Mouse (Mus musculus) lung, adult 2 months (tissue): ENCODE measurements around the gene Agfg1. TPM values are rescaled to one million over a fixed set of nuclear protein-coding genes. Genes with fewer than 3 reads are reported as not detected.

Experiments
- DNase-seq: peaks from one replicate; pipeline ENCODE4 v3.0.0; 2022
- H3K4me1 ChIP-seq: fragments of 200-500 bp; 2 replicates; pipeline ENCODE4 v1.6.1; 2011; ENCODE audit warnings: low read length; ENCODE audit not compliant: control insufficient read depth, insufficient read depth
- H3K4me3 ChIP-seq: fragments of 200-500 bp; replicated peaks from 2 replicates; pipeline ENCODE3; 2011; ENCODE audit warnings: low read depth, mild to moderate bottlenecking, control low read depth, low read length; ENCODE audit errors: extremely low read depth
- CTCF ChIP-seq: fragments of 200-500 bp; IDR thresholded peaks from 2 replicates; pipeline ENCODE4 v1.5.1; 2011; ENCODE audit warnings: mild to moderate bottlenecking, low read length, control low read depth; ENCODE audit not compliant: insufficient read depth
- POLR2A ChIP-seq: fragments of 200-500 bp; IDR thresholded peaks from 2 replicates; pipeline ENCODE4 v1.6.1; 2011; ENCODE audit warnings: low read depth, mild to moderate bottlenecking, control low read depth, low read length, borderline replicate concordance; ENCODE audit errors: extremely low read depth
- WGBS: fragments of 180-500 bp; shearing (Covaris S2); methylation state at CpG from one replicate; pipeline ENCODE4 v1.1.7; 2018; 5-methylcytosine and 5-hydroxymethylcytosine counted together
- polyA plus RNA-seq: library from polyadenylated mRNA; depleted of rRNA; stranded (reverse); fragments of >200 nt; gene quantifications from 2 replicates; pipeline ENCODE4 v1.2.3, GENCODE M21; 2012

The Agfg1 gene
- polyA plus RNA-seq, 1 experiment = 70.6 TPM

DNA sequence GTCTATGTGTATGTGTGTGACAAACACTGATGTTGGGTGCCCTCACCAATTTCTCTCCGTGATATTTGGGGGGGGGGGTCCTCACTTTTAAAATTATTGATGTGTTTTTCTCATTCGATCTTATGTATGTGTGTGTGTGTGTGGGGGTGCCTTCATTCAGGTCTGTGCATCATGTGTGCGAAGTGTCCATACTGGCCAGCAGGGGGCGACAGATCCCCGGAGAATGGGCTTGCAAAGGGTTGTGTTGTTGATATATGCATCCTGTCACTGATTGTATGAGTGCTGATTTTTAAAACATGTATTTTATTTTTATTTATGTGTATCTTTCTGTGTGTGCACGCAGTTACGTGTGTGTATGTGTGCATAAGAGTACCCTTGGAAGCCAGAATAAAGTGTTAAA, 35.7 kb upstream of the Agfg1 start:
- Histone ChIP-seq H3K4me1 (peaks cover 2% of the 10 kb centered on the region; the same call in 1 of the 2 replicates), H3K4me3 (no peak overlapping the region)
- WGBS = 80% methylated on average over 7 of the region's 7 CpGs
- TF ChIP-seq POLR2A (no peak), CTCF (peak; percentile 49)
- no peak for DNase-seq

DNA sequence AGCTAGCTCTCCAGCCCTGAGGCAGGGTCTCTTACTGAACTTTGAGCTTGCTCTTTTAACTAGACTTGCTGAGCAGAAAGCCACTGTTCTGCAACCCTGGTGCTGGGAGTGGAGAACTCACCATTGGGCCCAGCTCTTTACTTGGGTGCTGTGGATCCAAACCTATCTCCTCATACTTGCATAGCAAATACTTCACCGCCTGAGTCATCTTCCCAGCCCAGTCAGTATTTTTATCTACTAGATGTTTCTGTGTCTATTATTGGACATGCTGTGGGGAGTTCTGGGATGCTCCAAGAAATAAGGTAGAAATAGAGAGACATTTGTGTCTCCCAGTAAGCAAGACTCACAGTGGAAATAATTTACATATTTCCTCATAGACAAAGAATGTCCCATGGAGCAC, 35.2 kb upstream of the Agfg1 start:
- WGBS = 94% methylated on average over 1 of the region's 1 CpGs
- H3K4me3 ChIP-seq = no peak overlapping the region
- TF ChIP-seq CTCF (no peak), POLR2A (no peak)
- no peaks in the 10 kb centered on the region for H3K4me1 ChIP-seq
- DNase-seq = no peak

DNA sequence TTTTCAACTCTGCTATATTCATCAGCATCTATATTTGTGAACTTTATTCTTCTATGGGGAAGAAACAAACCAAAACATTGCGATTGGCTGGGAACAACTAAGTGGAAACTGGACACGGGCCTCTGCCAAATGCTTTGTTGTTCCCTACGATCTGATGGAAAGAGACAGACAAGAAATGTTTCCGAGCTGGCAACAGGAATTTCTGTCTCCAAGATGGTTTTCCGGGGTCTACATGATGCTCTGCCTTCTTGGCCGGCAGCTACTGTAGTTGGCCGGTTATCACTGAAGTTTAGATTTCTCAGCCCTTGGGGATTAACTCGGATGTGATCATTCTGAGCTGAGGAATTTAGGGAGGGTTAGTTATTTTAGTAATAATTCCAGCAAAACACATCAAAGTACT, 32.9 kb upstream of the Agfg1 start:
- 41% methylated on average over 8 of the region's 8 CpGs for WGBS
- no peak for TF ChIP-seq POLR2A
- no peak for TF ChIP-seq CTCF

DNA sequence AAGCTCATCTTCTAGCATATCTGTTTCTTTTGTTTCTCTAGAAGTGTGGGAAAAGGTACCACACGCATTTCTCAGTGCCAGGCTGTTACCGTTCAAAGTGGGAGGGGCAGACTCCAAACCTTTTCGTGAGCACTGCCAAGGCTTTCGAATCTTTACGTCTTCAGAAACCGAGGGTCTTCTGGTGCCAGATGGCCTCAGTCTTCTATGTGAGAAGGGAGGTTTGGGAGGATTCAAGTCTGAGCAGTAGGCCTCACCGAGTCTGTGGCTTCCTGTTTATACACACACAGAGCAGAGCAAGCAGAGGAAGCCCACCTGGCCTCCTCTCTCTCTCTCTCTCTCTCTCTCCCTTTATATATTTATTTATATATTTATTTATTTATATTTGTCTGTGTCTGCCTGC, 32.1 kb upstream of the Agfg1 start:
- TF ChIP-seq POLR2A (no peak), CTCF (no peak)
- DNase-seq = no peak
- WGBS = 63% methylated on average over 7 of the region's 7 CpGs
- Histone ChIP-seq H3K4me1 (no peaks in the 10 kb centered on the region), H3K4me3 (no peak overlapping the region)

More for the DNA sequence above, 32.9 kb upstream of the Agfg1 start:
- DNase-seq = no peak
- Histone ChIP-seq H3K4me3 (no peak overlapping the region), H3K4me1 (no peaks in the 10 kb centered on the region)

DNA sequence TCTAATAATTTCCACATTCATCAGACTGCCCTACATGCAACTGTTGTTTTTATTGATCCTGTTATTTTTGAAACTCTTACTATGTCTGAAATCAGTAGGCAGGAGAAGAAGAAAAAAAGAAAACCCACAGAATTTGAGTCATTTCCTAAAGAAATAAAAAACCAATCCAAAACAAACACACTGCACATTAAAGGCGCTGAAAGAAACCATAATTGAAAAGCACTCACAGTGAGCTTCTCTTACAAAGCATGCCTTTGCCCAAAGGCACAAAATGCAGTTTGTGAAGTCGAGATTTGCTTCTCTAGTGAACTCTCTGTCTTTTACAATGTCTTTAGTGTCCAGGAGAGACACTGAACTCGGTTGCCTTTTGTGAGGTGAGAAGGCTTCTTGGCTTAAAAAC, 30.7 kb upstream of the Agfg1 start:
- DNase-seq = no peak
- no peaks in the 10 kb centered on the region for H3K4me1 ChIP-seq
- WGBS = 60% methylated on average over 3 of the region's 3 CpGs
- TF ChIP-seq CTCF (no peak), POLR2A (no peak)
- no peak overlapping the region for H3K4me3 ChIP-seq

DNA sequence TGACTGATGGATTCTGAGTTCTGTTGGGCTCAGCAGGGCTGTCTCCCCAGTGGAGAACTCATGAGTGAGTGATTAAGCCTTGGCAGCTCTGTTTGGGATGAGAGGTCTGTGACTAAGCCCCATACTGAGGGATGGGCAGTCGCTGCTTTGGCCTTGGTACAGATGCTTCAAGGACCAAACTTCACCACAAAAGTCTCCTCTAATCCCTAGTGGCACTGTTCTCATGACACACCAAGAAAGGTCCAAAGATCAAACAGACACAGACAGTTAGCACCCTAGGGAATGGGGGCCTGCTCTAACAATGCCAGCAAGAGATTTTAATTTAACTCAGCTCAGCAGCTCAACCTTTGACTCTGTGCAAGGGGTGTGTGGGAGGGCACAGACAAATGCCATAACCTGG, 27.5 kb upstream of the Agfg1 start:
- no peak overlapping the region for H3K4me3 ChIP-seq
- TF ChIP-seq POLR2A (no peak), CTCF (no peak)
- DNase-seq = no peak
- 68% methylated on average over 1 of the region's 1 CpGs for WGBS
- no peaks in the 10 kb centered on the region; the same call in 1 of the 2 replicates for H3K4me1 ChIP-seq

DNA sequence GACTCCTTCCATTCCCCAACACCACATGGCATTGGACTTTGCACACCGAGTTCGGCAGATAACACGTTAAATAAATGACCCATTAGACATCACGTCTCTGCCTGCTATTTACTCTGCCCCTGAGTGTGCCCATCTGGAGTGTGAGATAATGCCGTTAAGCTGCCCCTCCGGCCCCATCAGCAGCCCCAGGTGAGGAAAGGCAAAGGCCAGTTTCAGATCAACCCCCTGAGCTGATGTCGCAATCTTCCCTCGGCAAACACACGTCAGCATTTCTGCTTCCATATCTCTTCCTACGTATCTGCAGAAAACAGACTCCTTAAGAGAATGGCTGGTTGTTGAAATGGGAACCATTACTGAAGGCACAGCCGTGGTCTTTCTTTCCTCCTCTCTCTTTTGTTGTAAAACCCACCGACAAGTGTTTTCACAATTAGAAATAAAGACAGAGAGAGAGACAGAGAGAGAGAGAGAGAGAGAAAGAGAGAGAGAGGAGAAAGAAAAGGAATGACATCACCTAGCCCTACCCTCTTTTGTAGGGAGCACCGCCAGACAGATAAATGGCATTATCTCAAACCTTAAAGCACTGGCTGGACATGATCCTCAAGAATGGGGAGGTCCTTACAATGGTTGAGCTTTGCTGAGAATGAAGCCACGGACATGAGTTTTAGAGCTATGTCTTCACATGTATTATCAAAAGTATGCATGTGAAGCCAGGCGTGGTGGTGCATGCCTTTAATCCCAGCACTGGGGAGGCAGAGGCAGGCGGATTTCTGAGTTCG, 23.2 kb upstream of the Agfg1 start:
- no peak for DNase-seq
- no peaks in the 10 kb centered on the region; the same call in 1 of the 2 replicates for H3K4me1 ChIP-seq
- peak overlapping the region; percentile 4 for H3K4me3 ChIP-seq
- WGBS = 40% methylated on average over 17 of the region's 17 CpGs
- TF ChIP-seq CTCF (no peak), POLR2A (no peak)

DNA sequence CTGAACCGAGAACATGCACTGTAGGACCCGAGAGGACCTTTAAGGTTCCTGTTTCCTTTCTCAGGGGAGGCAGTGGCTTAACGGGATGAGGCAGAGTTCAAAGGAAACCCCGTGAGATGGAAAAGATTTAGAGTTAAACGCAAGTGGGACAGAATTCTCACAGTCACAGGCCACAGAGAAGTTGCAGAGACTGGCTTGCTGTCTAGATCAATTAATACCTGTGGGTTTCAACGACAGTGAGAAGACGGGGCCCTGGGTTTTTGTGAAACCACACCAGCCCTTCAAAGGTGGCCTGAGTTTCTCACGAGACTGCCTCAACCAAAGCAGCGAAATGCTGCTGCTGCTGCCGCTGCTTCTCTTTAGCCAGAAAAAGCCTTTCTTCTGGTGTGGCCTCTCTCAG, 19.9 kb upstream of the Agfg1 start:
- H3K4me1 ChIP-seq = no peaks in the 10 kb centered on the region; the same call in 1 of the 2 replicates
- DNase-seq = no peak
- TF ChIP-seq POLR2A (no peak), CTCF (no peak)
- H3K4me3 ChIP-seq = no peak overlapping the region
- WGBS = 61% methylated on average over 10 of the region's 10 CpGs

DNA sequence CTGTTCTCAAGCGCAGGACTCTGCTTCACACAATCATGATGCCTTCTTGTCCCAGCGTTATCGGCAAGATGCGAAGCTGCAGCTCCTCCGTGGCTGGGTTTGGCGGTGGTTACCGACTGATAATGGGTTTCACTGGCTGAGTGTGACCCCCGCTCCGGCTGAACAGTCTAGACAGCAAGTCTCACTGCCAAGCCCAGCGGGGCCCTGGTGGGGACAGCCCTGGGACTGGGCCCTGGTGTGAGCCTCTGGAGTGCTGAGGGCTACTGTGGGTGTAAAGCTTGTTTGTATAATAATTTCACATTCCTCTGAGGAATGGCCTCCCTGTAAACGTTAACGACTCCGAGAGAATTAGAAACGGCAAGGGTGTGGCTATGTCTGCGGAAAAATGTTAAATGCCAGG, 19.1 kb upstream of the Agfg1 start:
- no peak for DNase-seq
- H3K4me3 ChIP-seq = no peak overlapping the region
- no peaks in the 10 kb centered on the region; the same call in 1 of the 2 replicates for H3K4me1 ChIP-seq
- no peak for TF ChIP-seq CTCF
- no peak for TF ChIP-seq POLR2A
- 45% methylated on average over 15 of the region's 15 CpGs for WGBS

DNA sequence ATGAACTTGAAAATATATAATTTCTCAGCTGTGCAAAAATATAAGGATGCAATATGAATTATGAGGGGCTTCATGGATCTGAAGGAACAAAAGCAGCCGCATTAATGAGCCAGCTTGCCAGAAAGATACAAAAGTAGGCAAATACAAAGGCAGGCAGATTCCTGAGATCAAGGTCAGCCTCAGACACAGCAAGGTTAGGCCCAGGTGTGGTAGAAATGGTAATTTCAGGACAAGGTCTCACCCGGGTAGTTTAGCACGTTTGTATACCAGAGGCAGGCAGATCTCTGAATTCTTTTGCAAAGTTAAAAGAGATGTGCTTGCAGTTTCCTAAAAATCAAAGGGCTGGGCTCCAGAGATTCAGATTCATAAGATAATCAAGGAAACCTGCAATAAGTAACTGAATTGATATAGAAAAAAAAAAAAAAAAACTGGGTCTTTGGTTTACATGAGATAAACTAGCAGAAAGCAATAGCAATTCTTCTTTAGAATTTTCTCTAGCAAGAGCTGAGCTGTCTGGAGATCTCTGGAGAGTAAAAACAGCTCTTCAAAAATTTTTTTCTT, 18.6 kb upstream of the Agfg1 start:
- 73% methylated on average over 3 of the region's 3 CpGs for WGBS
- Histone ChIP-seq H3K4me1 (no peaks in the 10 kb centered on the region), H3K4me3 (no peak overlapping the region)
- no peak for DNase-seq
- TF ChIP-seq CTCF (no peak), POLR2A (no peak)
